Mouse (Mus musculus): ENCODE results near the gene Aplf.

DNA sequence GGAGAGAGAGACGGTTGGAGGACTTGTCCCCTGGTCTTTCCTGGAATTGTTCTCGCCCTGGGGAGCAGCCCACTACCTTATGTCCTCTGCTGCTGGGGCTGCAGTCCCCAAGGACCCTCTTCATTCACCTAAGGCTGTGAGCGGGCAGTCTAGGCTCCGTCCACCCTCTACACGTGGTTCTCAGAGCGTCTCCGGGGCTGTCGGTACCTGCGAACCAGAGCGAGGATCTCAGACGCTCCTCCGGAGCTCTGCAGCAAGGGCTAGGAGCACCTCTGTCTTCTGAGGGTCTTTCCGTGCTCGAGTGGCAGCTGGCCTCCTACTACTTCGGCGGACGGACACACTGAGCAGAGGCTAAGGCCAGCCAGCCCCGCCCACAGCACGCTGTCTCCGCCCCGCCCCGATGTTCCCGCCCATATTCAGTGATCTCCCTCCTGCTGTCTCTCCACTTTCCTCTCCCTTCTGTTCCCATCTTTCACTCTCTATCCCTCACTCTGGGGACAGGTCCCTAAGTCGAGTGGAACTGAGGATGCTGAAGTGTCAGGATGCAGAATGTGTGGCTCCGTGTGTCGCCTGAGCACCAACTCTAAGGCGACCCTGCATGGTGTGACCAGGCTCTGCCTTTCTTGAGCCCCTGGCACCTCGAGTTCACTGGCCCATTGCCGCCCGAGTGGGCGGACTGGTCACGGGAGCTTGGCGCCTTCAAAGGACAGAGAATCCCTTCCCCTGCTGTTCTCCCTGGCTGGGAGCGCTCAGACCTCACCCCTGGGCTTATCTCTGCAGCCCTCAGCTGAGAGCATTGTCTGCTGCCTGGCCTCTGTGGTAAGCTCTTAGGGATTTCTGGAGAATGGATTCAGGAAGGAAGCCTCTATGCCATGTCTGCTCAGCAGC is 81.4 kb downstream of the Aplf start, which contains the start of gene Prokr1:
- TF ChIP-seq CTCF (IDR thresholded peaks at IDR 0.05; ENCODE audit: low read depth) (no peak), EP300 (IDR thresholded peaks at IDR 0.05; ENCODE audit: low read depth) (no peak)

Data from heart, postnatal 0 days (tissue).